Mouse (Mus musculus) cortical plate, adult 2 months (tissue): ENCODE results near the gene Etv1.

ENCODE experiments used
- CTCF ChIP-seq: fragments of 200-500 bp; IDR thresholded peaks from 2 replicates; pipeline ENCODE4 v1.5.1; 2011; ENCODE audit warnings: mild to moderate bottlenecking, control low read depth, low read length; ENCODE audit not compliant: insufficient read depth; ENCODE audit errors: extremely low read depth
- POLR2A ChIP-seq: fragments of 200-500 bp; IDR thresholded peaks from 2 replicates; pipeline ENCODE4 v1.6.1; 2011; ENCODE audit warnings: mild to moderate bottlenecking, low read length, control low read depth; ENCODE audit not compliant: insufficient read depth; ENCODE audit errors: extremely low read depth

DNA sequence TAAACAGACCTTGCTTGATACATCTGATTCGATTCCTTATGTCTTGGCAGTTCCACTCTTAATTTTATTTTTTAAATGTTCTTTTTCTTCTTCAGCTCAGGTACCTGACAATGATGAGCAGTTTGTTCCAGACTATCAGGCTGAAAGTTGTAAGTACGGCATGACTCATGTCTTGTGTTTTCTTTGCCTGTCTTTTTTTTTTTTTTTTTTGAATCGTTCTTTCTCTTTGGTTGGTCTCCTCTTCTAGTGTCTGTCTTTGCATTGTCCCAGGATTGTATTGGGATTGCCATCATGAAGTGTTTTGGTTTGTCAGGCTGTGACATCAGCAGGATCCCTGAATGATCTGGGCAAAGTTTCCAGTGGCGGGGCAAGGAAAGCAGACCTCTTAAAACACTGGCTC lies 13.9 kb downstream of the Etv1 start:
- TF ChIP-seq POLR2A (no peak), CTCF (no peak)
